In genomic region chr2:28640461-28641424, GRCm38 (mm10) we compare ENCODE assay signal across 8 mouse cellular contexts. TPM values are rescaled to one million over a fixed set of nuclear protein-coding genes. Genes with fewer than 3 reads are reported as not detected.
DNase-seq lines count a peak whose midpoint lies in the region; ATAC-seq lines count a peak whose summit lies in the region.

Tsc1 (plus strand) TSS chr2:28641228.

- WGBS in heart, embryonic 13.5 days = 2% methylated on average over 39 of the region's 47 CpGs
- WGBS in liver, embryonic 12.5 days (ENCODE audit: insufficient replicate concordance) = 2% methylated on average over 40 of the region's 47 CpGs
- 2% methylated on average over 47 of the region's 47 CpGs for WGBS in stomach, embryonic 15.5 days

- peak within 1 kb of the TSS; percentile 61 for H3K4me3 ChIP-seq in brown adipose tissue, adult 24 weeks (ENCODE audit: insufficient read depth, low read depth, low read length)
- peak within 1 kb of the TSS; percentile 99 for H3K4me3 ChIP-seq in heart, embryonic 13.5 days
- H3K4me3 ChIP-seq in liver, embryonic 12.5 days = peak within 1 kb of the TSS; percentile 100
- H3K4me3 ChIP-seq in stomach, embryonic 15.5 days (replicated peaks) = peak within 1 kb of the TSS; percentile 95

- H3K9me3 ChIP-seq in heart, embryonic 13.5 days = no peaks in the 10 kb centered on the region
- H3K9me3 ChIP-seq in liver, embryonic 12.5 days (replicated peaks) = no peaks in the 10 kb centered on the region
- H3K9me3 ChIP-seq in stomach, embryonic 15.5 days = no peaks in the 10 kb centered on the region

- H3K27me3 ChIP-seq in heart, embryonic 13.5 days (replicated peaks) = 0 out of 2 replicates have a peak, but pooled peaks cover 3% of the 10 kb centered on the region
- 0 out of 2 replicates have a peak, but pooled peaks cover 5% of the 10 kb centered on the region for H3K27me3 ChIP-seq in liver, embryonic 12.5 days (replicated peaks)
- H3K27me3 ChIP-seq in stomach, embryonic 15.5 days (replicated peaks) = no peaks in the 10 kb centered on the region

- no peaks in the 10 kb centered on the region for H3K4me1 ChIP-seq in brown adipose tissue, adult 24 weeks (ENCODE audit: control insufficient read depth, insufficient read depth, insufficient read length, low read length)
- peaks cover 39% of the 10 kb centered on the region for H3K4me1 ChIP-seq in heart, embryonic 13.5 days
- peaks cover 55% of the 10 kb centered on the region for H3K4me1 ChIP-seq in liver, embryonic 12.5 days
- peaks cover 11% of the 10 kb centered on the region; the same call in 1 of the 2 replicates for H3K4me1 ChIP-seq in stomach, embryonic 15.5 days

- peak; percentile 98 for DNase-seq in CD4-positive, CD25-positive, alpha-beta regulatory T cell, adult 2 months (ENCODE audit: low read depth, low spot score)
- DNase-seq in fat pad, adult 2 months (ENCODE audit: extremely low read depth, low read depth, low spot score) = peak; percentile 50
- DNase-seq in kidney, postnatal 10 days = peak; percentile 98
- DNase-seq in natural killer cell, adult 2 months (ENCODE audit: low spot score in 2 of 2) = peak; percentile 93 to 95

- no peaks in the 10 kb centered on the region for H3K36me3 ChIP-seq in heart, embryonic 13.5 days
- H3K36me3 ChIP-seq in liver, embryonic 12.5 days = no peaks in the 10 kb centered on the region
- no peaks in the 10 kb centered on the region for H3K36me3 ChIP-seq in stomach, embryonic 15.5 days

- H3K9ac ChIP-seq in heart, embryonic 13.5 days = peak within 1 kb of the TSS; percentile 97
- H3K9ac ChIP-seq in liver, embryonic 12.5 days = peak within 1 kb of the TSS; percentile 93
- peak within 1 kb of the TSS; percentile 72 for H3K9ac ChIP-seq in stomach, embryonic 15.5 days

- H3K4me2 ChIP-seq in heart, embryonic 13.5 days = peak within 1 kb of the TSS; percentile 91
- peak within 1 kb of the TSS; percentile 91 for H3K4me2 ChIP-seq in liver, embryonic 12.5 days
- H3K4me2 ChIP-seq in stomach, embryonic 15.5 days = peak within 1 kb of the TSS; percentile 84

- ATAC-seq in heart, embryonic 13.5 days (ENCODE audit: extremely low read depth, insufficient number of reproducible peaks, low FRiP score, low TSS enrichment) = peak; percentile 84
- ATAC-seq in liver, embryonic 12.5 days = peak; percentile 93
- peak; percentile 93 for ATAC-seq in stomach, embryonic 15.5 days (ENCODE audit: insufficient read depth, low FRiP score, low read depth)

- peak within 1 kb of the TSS; percentile 88 for H3K27ac ChIP-seq in brown adipose tissue, adult 24 weeks (replicated peaks; ENCODE audit: low read depth, low read length)
- peak within 1 kb of the TSS; percentile 91 for H3K27ac ChIP-seq in heart, embryonic 13.5 days (replicated peaks)
- H3K27ac ChIP-seq in liver, embryonic 12.5 days = peak within 1 kb of the TSS; percentile 90
- H3K27ac ChIP-seq in stomach, embryonic 15.5 days = peak within 1 kb of the TSS; percentile 83

RNA-seq across cellular contexts. Expression of gene Tsc1, which starts in this region (rescaled TPM):
- 5.0 TPM in 2 replicates for polyA plus RNA-seq in brown adipose tissue, adult 24 weeks (2012; ENCODE audit: insufficient read depth, insufficient read length, missing spikeins)
- 16.2 and 16.4 TPM in 2 replicates for polyA plus RNA-seq in heart, embryonic 13.5 days (2015; fragmentation: Nextera tagmentation; extraction: Ambion mirVana)
- 12.5 and 13.6 TPM in 2 replicates for polyA plus RNA-seq in liver, embryonic 12.5 days (2016; fragmentation: Nextera tagmentation; extraction: Ambion mirVana)
- polyA plus RNA-seq in stomach, embryonic 15.5 days (2015; fragmentation: Nextera tagmentation; extraction: Ambion mirVana) = 18.7 and 18.9 TPM in 2 replicates

Comparison
In these comparisons a context has a peak if more than half of its experiments do, and no peak if none do; other contexts are left out.
1. Peak in every context shown above with its lines: DNase-seq, ATAC-seq, H3K4me3 ChIP-seq and H3K27ac ChIP-seq.